19 mouse cellular contexts compared by ENCODE assay signal in the genomic region with DNA sequence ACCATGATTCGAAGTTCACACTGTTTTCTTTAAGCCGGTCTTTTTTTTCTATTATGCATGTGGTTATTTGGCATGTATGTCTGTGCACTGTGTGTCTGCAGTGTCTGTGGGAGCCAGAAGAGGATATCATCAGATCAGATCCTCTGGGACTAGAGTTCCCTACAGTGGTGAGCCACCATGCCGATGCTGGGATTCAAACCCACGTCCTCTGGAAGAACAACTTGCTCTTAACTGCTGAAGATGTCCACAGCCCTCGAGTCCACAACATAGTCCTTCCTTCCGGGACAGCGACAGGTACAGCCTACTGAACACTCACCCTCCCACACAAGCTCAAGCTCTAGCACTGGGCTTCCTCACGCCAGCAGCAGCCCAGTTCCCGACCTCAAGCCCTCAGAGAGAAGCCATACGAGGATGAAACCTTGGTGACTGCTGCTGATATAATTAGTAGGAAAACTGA. TPM values are rescaled to one million over a fixed set of nuclear protein-coding genes. Genes with fewer than 3 reads are reported as not detected.
DNase-seq lines count a peak whose midpoint lies in the region; ATAC-seq and TF ChIP-seq lines count a peak whose summit lies in the region.
"Had no signal": no experiment of that assay in that cellular context is flagged by ENCODE, and none has a peak within 500 bp of the region (broad histone marks: within the 10 kb centered on the region; RNA-seq: fewer than 3 reads in every experiment).

No protein-coding gene starts in this region.

- 89% methylated on average over 10 of the region's 10 CpGs for WGBS in forebrain, postnatal 0 days
- WGBS in forebrain, embryonic 14.5 days = 90% methylated on average over 10 of the region's 10 CpGs
- 74% methylated on average over 10 of the region's 10 CpGs for WGBS in kidney, embryonic 15.5 days
- WGBS in neural tube, embryonic 15.5 days = 92% methylated on average over 10 of the region's 10 CpGs

- 0 out of 2 replicates have a peak overlapping the region, but pooled peaks have one; percentile 15 for H3K27ac ChIP-seq in forebrain, postnatal 0 days (ENCODE audit: low read depth, low read length)
- H3K27ac ChIP-seq in forebrain, embryonic 14.5 days (ENCODE audit: low read depth, low read length) = no peak overlapping the region
- 0 out of 2 replicates have a peak overlapping the region, but pooled peaks have one; percentile 18 for H3K27ac ChIP-seq in kidney, embryonic 15.5 days
- H3K27ac ChIP-seq in embryonic fibroblast, embryonic 13.5 days (ENCODE audit: insufficient read depth, low read length) = peak overlapping the region; percentile 50
- H3K27ac ChIP-seq in neural tube, embryonic 15.5 days (replicated peaks) = no peak overlapping the region
- H3K27ac ChIP-seq: forebrain, embryonic 12.5 days; hindbrain, embryonic 10.5 days; hindbrain, postnatal 0 days; limb, embryonic 13.5 days; liver, embryonic 15.5 days; midbrain, embryonic 10.5 days had no signal

- no peak for ATAC-seq in forebrain, postnatal 0 days
- ATAC-seq in forebrain, embryonic 14.5 days = no peak
- ATAC-seq in kidney, embryonic 15.5 days (replicated peaks; ENCODE audit: low FRiP score) = no peak
- ATAC-seq in neural tube, embryonic 15.5 days (ENCODE audit: low FRiP score) = no peak
- ATAC-seq: hindbrain, postnatal 0 days had no signal

- H3K27me3 ChIP-seq in forebrain, postnatal 0 days (ENCODE audit: insufficient read depth, low read length) = no peaks in the 10 kb centered on the region
- H3K27me3 ChIP-seq in forebrain, embryonic 14.5 days (replicated peaks; ENCODE audit: control insufficient read depth, insufficient read depth, low read length) = no peaks in the 10 kb centered on the region
- H3K27me3 ChIP-seq in kidney, embryonic 15.5 days = no peaks in the 10 kb centered on the region
- H3K27me3 ChIP-seq in neural tube, embryonic 15.5 days (replicated peaks) = no peaks in the 10 kb centered on the region
- H3K27me3 ChIP-seq: forebrain, embryonic 12.5 days; limb, embryonic 13.5 days; liver, embryonic 15.5 days had no signal

- no peak for TF ChIP-seq POLR2A in embryonic fibroblast, embryonic 13.5 days (IDR thresholded peaks at IDR 0.05; ENCODE audit: low read depth, low read length)

- H3K9me3 ChIP-seq in forebrain, postnatal 0 days (ENCODE audit: low read length) = no peaks in the 10 kb centered on the region
- H3K9me3 ChIP-seq in forebrain, embryonic 14.5 days (replicated peaks; ENCODE audit: control insufficient read depth, low read length) = no peaks in the 10 kb centered on the region
- H3K9me3 ChIP-seq in kidney, embryonic 15.5 days (replicated peaks) = no peaks in the 10 kb centered on the region
- no peaks in the 10 kb centered on the region for H3K9me3 ChIP-seq in neural tube, embryonic 15.5 days (replicated peaks)
- H3K9me3 ChIP-seq: forebrain, embryonic 12.5 days; hindbrain, embryonic 10.5 days; limb, embryonic 13.5 days; liver, embryonic 15.5 days; midbrain, embryonic 10.5 days had no signal

- no peak overlapping the region for H3K9ac ChIP-seq in forebrain, postnatal 0 days
- no peak overlapping the region for H3K9ac ChIP-seq in forebrain, embryonic 14.5 days (ENCODE audit: low read length)
- H3K9ac ChIP-seq in kidney, embryonic 15.5 days = no peak overlapping the region
- no peak overlapping the region for H3K9ac ChIP-seq in neural tube, embryonic 15.5 days (replicated peaks)
- H3K9ac ChIP-seq: forebrain, embryonic 12.5 days; limb, embryonic 13.5 days; liver, embryonic 15.5 days had no signal

- H3K4me1 ChIP-seq in forebrain, postnatal 0 days (ENCODE audit: insufficient read depth) = no peaks in the 10 kb centered on the region
- H3K4me1 ChIP-seq in forebrain, embryonic 14.5 days (ENCODE audit: control insufficient read depth, insufficient read depth, low read length) = no peaks in the 10 kb centered on the region; the same call in 1 of the 2 replicates
- H3K4me1 ChIP-seq in kidney, embryonic 15.5 days = peaks cover 33% of the 10 kb centered on the region
- H3K4me1 ChIP-seq in embryonic fibroblast, embryonic 13.5 days (ENCODE audit: control insufficient read depth, insufficient read depth, low read length) = peaks cover 33% of the 10 kb centered on the region
- H3K4me1 ChIP-seq in neural tube, embryonic 15.5 days = no peaks in the 10 kb centered on the region
- H3K4me1 ChIP-seq: midbrain, embryonic 10.5 days had no signal

- no peak for DNase-seq in forebrain, postnatal 0 days
- no peak for DNase-seq in forebrain, embryonic 14.5 days (ENCODE audit: low spot score)
- no peak for DNase-seq in kidney, adult 8-10 months
- DNase-seq in B cell, adult 2 months = peak; percentile 37 to 52
- DNase-seq in testis, postnatal 10 days (ENCODE audit: low spot score) = no peak
- DNase-seq: adrenal gland, postnatal 25 days; cerebellum, adult 18-20 months; cerebellum, postnatal 25 days; kidney, adult 2 months; kidney, postnatal 25 days had no signal

- no peaks in the 10 kb centered on the region for H3K36me3 ChIP-seq in forebrain, postnatal 0 days (ENCODE audit: insufficient read depth)
- no peaks in the 10 kb centered on the region for H3K36me3 ChIP-seq in forebrain, embryonic 14.5 days (ENCODE audit: control insufficient read depth, insufficient read depth, low read length)
- H3K36me3 ChIP-seq in kidney, embryonic 15.5 days = no peaks in the 10 kb centered on the region
- no peaks in the 10 kb centered on the region for H3K36me3 ChIP-seq in neural tube, embryonic 15.5 days
- H3K36me3 ChIP-seq: forebrain, embryonic 12.5 days; hindbrain, embryonic 10.5 days; limb, embryonic 13.5 days; liver, embryonic 15.5 days; midbrain, embryonic 10.5 days had no signal

- no peak for TF ChIP-seq CTCF in forebrain, postnatal 0 days (IDR thresholded peaks at IDR 0.05; ENCODE audit: low read depth)
- no peak for TF ChIP-seq CTCF in embryonic fibroblast, embryonic 13.5 days (IDR thresholded peaks at IDR 0.05; ENCODE audit: borderline replicate concordance, insufficient read depth, low read length)

- no peak overlapping the region for H3K4me2 ChIP-seq in forebrain, postnatal 0 days (ENCODE audit: low read depth)
- H3K4me2 ChIP-seq in forebrain, embryonic 14.5 days (ENCODE audit: low read length) = no peak overlapping the region
- no peak overlapping the region for H3K4me2 ChIP-seq in kidney, embryonic 15.5 days
- no peak overlapping the region for H3K4me2 ChIP-seq in neural tube, embryonic 15.5 days
- H3K4me2 ChIP-seq: forebrain, embryonic 12.5 days; limb, embryonic 13.5 days; liver, embryonic 15.5 days had no signal

- no peak overlapping the region for H3K4me3 ChIP-seq in forebrain, postnatal 0 days (ENCODE audit: low read depth, low read length)
- no peak overlapping the region for H3K4me3 ChIP-seq in forebrain, embryonic 14.5 days (ENCODE audit: low read depth, low read length)
- H3K4me3 ChIP-seq in kidney, embryonic 15.5 days (replicated peaks) = no peak overlapping the region
- H3K4me3 ChIP-seq in embryonic fibroblast, embryonic 13.5 days (ENCODE audit: insufficient read depth, low read length) = no peak overlapping the region
- no peak overlapping the region for H3K4me3 ChIP-seq in neural tube, embryonic 15.5 days (replicated peaks)
- H3K4me3 ChIP-seq: forebrain, embryonic 12.5 days; hindbrain, embryonic 10.5 days; limb, embryonic 13.5 days; liver, embryonic 15.5 days; midbrain, embryonic 10.5 days had no signal

RNA-seq across cellular contexts. Expression of gene Iqgap1, which starts 50.3 kb away (rescaled TPM):
- total RNA-seq in forebrain, postnatal 0 days (2014; rRNA removed) = 30.1 and 35.9 TPM in 2 replicates
- polyA plus RNA-seq in forebrain, postnatal 0 days (2015; fragmentation: Nextera tagmentation; extraction: Ambion mirVana) = 8.6 and 11.5 TPM in 2 replicates
- 16.5 and 21.5 TPM in 2 replicates for polyA plus RNA-seq in forebrain, embryonic 14.5 days (2014; fragmentation: Nextera tagmentation; extraction: Ambion mirVana)
- 95.2 and 95.3 TPM in 2 replicates for polyA plus RNA-seq in kidney, embryonic 15.5 days (2015; fragmentation: Nextera tagmentation; extraction: Ambion mirVana)
- 206 and 311 TPM in 2 replicates for polyA plus RNA-seq in embryonic fibroblast, embryonic 13.5 days (2011; ENCODE audit: insufficient read length, low read depth, missing spikeins)
- polyA plus RNA-seq in neural tube, embryonic 15.5 days (2015; fragmentation: Nextera tagmentation; extraction: Ambion mirVana) = 18.1 and 31.0 TPM in 2 replicates

Comparison
In these comparisons a context has a peak if more than half of its experiments do, and no peak if none do; other contexts are left out.
1. H3K27ac ChIP-seq: peak in forebrain, postnatal 0 days (single experiment), kidney, embryonic 15.5 days (single experiment) and embryonic fibroblast, embryonic 13.5 days (single experiment); none in forebrain, embryonic 14.5 days (single experiment) and neural tube, embryonic 15.5 days (single experiment).
2. DNase-seq: peak in B cell, adult 2 months (2 of 2); none in forebrain, postnatal 0 days (single experiment), forebrain, embryonic 14.5 days (single experiment), kidney, adult 8-10 months (0 of 2) and testis, postnatal 10 days (single experiment).